Mouse (Mus musculus) T-helper 1 cell (primary cell): ENCODE results near the gene 1700014D04Rik.
"Not testable (repeated sequence)": the region's sequence is repeated elsewhere in the genome, so short reads cannot be mapped to it uniquely, and the experiment has no call there.

Experiments
- in situ Hi-C: fragments of 300-600 bp; cut with MboI, MseI; formaldehyde crosslinking; loops from one replicate; pipeline ENCODE4 v1.15.1; 2025; ENCODE audit warnings: high pct_unique_total_duplicates

Gene 1700014D04Rik

GRCm38 (mm10) chr13:59735190-59735589 is 11.4 kb downstream of the 1700014D04Rik start:
- in situ Hi-C loops: no loop called here

DNA sequence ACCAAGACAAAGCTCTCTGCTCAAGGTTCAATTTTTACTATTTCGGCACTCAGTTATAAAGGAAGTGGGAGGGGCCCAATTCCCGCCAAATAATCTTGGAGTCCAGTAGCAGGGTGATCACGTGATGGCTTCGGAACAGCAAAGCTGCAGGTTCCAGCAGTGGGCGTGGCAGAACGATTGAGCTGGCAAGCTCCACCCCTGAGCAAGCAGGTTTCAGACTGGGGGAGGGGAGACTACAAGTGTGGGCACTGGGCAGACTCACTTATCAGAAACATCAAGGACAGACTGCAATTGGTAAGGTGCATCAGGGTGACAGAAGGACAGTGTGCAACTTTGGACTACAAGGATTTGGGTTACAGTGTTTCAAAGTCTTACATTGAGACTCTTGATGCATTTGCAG is 12.2 kb downstream of the 1700014D04Rik start:
- in situ Hi-C loops: not testable (repeated sequence)

GRCm38 (mm10) chr13:59733936-59734335 is 12.6 kb downstream of the 1700014D04Rik start:
- in situ Hi-C loops: no loop called here

DNA sequence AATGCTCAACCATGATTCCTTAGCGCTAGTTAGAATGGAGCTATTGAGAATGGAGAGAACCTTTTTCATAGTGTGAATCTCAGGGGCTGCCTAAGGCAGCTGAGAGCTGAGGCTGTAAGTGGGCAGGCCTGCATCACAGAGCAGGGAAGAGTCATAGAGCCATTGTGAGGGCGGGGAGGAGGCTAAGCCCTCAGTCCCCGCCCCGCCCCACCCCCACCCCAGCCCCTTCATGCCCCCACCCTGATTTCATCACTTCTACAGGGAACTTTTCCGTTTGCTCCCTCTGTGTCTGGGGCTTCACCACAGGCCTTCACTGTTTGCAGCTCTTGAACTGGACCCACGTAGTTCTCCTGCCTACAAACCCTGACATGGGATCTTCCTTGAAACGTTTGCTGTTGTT is 14.9 kb downstream of the 1700014D04Rik start, which contains the start of gene Spata31d1d:
Gene Spata31d1d, minus strand, starts transcription at position 101 of the 400 bp plus-strand sequence.
- in situ Hi-C loops: no loop called here

DNA sequence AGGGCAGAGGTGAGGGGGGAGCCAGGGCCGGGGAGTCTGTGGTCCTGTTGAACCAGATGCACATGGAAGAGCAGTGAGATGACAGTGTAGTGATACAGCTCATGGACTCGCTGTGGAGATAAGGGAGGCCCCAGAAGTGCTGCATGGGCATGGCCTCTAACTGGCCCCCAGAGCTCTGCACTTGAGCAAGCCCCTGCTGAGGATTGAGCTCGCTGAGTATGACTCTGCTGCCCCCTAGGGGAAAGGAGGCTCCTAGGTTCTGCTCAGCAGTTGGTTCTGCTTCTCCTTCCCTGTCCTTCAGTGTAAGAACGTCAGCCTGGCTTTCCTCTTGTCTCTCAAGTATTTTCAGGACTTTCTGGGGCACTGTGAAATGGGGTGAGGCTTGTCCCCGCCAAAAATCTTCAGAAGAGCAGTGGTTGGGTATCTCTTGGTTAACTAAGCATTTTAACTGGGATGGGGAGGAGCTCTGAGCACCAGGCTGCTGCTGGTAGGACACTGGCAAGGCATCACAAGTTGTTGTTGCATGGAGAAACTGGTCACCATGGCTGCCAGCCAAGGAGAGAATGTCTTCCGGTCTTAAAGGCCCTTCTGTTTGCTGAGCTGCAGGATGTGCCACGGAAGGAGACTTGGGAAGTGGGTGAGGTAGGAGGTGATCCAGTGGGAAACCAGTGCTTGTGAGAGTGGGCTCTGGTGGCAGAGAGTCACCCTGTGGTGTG is 18.0 kb downstream of the 1700014D04Rik start:
- in situ Hi-C loops: loop anchor here (5.0 to 10.0 kb wide), 2 partner anchors 151 to 294 kb away; no protein-coding TSS in a partner anchor

GRCm38 (mm10) chr13:59726139-59726867 is 20.2 kb downstream of the 1700014D04Rik start:
- in situ Hi-C loops: loop anchor here (5.0 to 10.0 kb wide), 2 partner anchors 149 to 292 kb away; no protein-coding TSS in a partner anchor

DNA sequence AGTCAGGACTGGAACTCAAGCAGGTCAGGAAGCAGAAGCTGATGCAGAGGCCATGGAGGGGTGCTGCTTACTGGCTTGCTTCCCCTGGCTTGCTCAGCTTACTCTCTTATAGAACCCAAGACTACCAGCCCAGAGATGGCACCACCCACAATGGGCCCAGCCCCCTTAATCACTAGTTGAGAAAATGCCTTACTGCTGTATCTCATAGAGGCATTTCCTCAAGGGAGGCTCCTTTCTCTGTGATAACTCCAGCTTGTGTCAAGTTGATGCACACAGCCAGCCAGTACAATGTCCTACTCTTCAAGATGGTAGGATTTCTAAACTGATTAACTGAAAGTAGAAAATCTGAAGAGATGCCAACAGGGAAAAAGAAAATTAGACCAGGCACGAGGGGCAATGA is 24.5 kb downstream of the 1700014D04Rik start:
- in situ Hi-C loops: loop anchor here (10.0 kb wide), 1 partner anchor 287 kb away; no protein-coding TSS in a partner anchor

GRCm38 (mm10) chr13:59719475-59719874 is 27.1 kb downstream of the 1700014D04Rik start:
- in situ Hi-C loops: no loop called here

- in situ Hi-C loops: not testable (repeated sequence)
Measured at GRCm38 (mm10) chr13:59718857-59719440, 27.6 kb downstream of the 1700014D04Rik start.

DNA sequence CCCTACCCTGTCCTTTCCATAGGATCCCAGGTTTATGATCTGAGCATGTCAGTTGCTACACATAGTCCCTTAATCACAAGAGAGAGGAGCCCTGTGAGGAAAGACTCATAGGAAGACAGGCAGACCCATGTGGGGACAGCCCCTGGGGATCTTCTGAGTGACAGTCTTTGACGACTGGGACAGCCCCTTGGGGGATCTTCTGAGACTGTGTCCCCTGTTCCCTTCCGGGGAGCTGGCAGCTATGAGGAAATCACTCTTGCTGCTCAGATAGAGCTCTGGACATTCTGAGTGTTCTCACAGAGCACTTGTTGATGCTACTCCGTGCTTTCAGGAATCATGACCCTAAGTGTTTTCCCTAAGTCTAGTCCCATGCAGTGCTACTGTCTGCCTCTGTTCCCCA is 32.8 kb downstream of the 1700014D04Rik start:
- in situ Hi-C loops: no loop called here

- in situ Hi-C loops: not testable (repeated sequence)
Measured at GRCm38 (mm10) chr13:59711984-59712383, 34.6 kb downstream of the 1700014D04Rik start, which contains the start of gene Spata31d1b. Gene Spata31d1b (plus strand): TSS chr13:59712284.

GRCm38 (mm10) chr13:59710230-59710629 is 36.3 kb downstream of the 1700014D04Rik start, which contains the start of gene Spata31d1a:
Gene Spata31d1a (minus strand): TSS chr13:59710330.
- in situ Hi-C loops: no loop called here

- in situ Hi-C loops: no loop called here
Measured at GRCm38 (mm10) chr13:59704562-59704961, 42.0 kb downstream of the 1700014D04Rik start.

DNA sequence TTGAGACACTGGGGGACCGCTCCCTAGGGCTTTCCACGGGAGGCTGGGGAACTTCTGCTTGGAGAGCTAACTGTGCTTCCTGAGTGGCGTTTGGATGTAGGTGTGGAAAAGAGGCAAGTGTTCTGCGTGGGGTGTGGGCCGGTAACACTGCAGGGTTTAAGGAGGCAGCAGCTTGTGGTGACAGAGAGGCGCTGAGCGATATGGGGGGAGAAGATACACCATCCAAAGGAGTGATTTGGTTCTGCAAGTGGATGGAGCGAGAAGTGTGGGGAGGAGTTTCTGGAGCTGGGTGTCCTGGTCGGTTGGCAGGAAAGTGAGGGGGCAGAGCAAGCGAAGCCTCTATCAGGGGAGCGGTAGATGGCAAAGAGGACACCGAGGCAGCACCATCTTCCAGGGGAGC is 43.0 kb downstream of the 1700014D04Rik start:
- in situ Hi-C loops: no loop called here

DNA sequence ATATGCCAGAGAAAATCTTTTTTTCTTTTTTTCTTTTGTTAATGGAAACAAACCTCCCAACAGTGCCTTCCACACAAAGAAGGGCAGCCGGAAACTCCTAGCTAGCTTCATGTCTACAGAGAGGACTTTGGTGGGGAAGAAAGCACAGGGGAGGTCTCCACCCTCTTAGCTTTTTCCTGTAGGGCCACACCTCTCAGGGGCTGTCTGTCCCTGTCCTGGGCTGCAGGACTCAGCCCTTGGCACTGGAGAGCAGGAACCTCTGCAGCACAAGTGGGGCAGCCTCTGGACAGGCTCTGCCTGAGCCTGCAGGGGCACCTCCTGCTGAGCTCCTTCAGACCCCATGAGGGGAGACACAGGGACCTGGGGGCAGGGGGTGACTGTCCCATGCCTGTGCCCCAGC is 46.4 kb downstream of the 1700014D04Rik start:
- in situ Hi-C loops: not testable (repeated sequence)

GRCm38 (mm10) chr13:59699131-59699530 is 47.4 kb downstream of the 1700014D04Rik start:
- in situ Hi-C loops: no loop called here

DNA sequence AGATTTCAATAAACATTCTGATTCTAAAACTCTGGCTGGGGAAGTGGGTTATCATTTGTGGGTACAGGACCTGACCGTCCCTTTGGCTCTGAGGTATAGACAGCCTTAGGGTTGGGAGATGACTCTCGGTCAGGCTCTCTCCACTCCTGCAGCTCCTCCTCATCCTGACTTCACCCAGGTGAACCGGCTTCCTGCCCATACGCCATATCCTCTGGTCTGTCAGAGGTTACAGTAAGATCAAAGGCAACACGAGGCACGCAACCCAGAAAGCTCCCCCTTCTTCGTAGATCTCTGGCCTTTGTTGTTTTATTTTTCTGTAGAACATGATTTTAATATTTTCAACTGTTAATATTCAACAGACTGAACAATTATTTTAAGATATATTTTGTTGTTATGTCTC is 50.8 kb downstream of the 1700014D04Rik start:
- in situ Hi-C loops: no loop called here

GRCm38 (mm10) chr13:59694008-59694407 is 52.5 kb downstream of the 1700014D04Rik start, which contains the start of gene 4921517D22Rik:
Gene 4921517D22Rik (minus strand): TSS chr13:59694108.
- in situ Hi-C loops: no loop called here

GRCm38 (mm10) chr13:59691478-59691877 is 55.1 kb downstream of the 1700014D04Rik start:
- in situ Hi-C loops: no loop called here
